In genomic region chr2:8639282-8639681, GRCm38 (mm10) we compare ENCODE assay signal across 10 mouse cellular contexts.
DNase-seq lines count a peak whose midpoint lies in the region; ATAC-seq lines count a peak whose summit lies in the region.
"Had no signal": no experiment of that assay in that cellular context is flagged by ENCODE, and none has a peak within 500 bp of the region (broad histone marks: within the 10 kb centered on the region; RNA-seq: fewer than 3 reads in every experiment).

No protein-coding gene starts in this region.

- no peak overlapping the region for H3K4me2 ChIP-seq in forebrain, embryonic 14.5 days (ENCODE audit: low read length)
- no peak overlapping the region for H3K4me2 ChIP-seq in forebrain, embryonic 16.5 days (ENCODE audit: low read length)

- H3K4me1 ChIP-seq in forebrain, embryonic 14.5 days (ENCODE audit: control insufficient read depth, insufficient read depth, low read length): no peaks in the 10 kb centered on the region
- H3K4me1 ChIP-seq in forebrain, embryonic 16.5 days (replicated peaks; ENCODE audit: control insufficient read depth, insufficient read depth, low read length): peaks cover 2% of the 10 kb centered on the region; the same call in 1 of the 2 replicates
- H3K4me1 ChIP-seq: midbrain, embryonic 10.5 days had no signal

- no peak overlapping the region for H3K27ac ChIP-seq in forebrain, embryonic 14.5 days (ENCODE audit: low read depth, low read length)
- no peak overlapping the region for H3K27ac ChIP-seq in forebrain, embryonic 16.5 days (ENCODE audit: low read length)
- H3K27ac ChIP-seq: midbrain, embryonic 10.5 days had no signal

- no peak for ATAC-seq in forebrain, embryonic 14.5 days
- ATAC-seq in forebrain, embryonic 16.5 days: no peak
- ATAC-seq in megakaryocyte progenitor cell, adult 5-6 weeks (replicated peaks; ENCODE audit: poor library complexity): peak; percentile 89
- ATAC-seq: intestine, embryonic 16.5 days had no signal

- no peak overlapping the region for H3K9ac ChIP-seq in forebrain, embryonic 14.5 days (ENCODE audit: low read length)
- H3K9ac ChIP-seq in forebrain, embryonic 16.5 days (replicated peaks; ENCODE audit: low read depth, low read length): no peak overlapping the region

- H3K36me3 ChIP-seq in forebrain, embryonic 14.5 days (ENCODE audit: control insufficient read depth, insufficient read depth, low read length): no peaks in the 10 kb centered on the region
- no peaks in the 10 kb centered on the region for H3K36me3 ChIP-seq in forebrain, embryonic 16.5 days (ENCODE audit: control insufficient read depth, insufficient read depth)
- H3K36me3 ChIP-seq: midbrain, embryonic 10.5 days had no signal

- 54% methylated on average over 3 of the region's 3 CpGs for WGBS in forebrain, embryonic 14.5 days
- 73% methylated on average over 3 of the region's 3 CpGs for WGBS in forebrain, embryonic 16.5 days

- no peaks in the 10 kb centered on the region for H3K9me3 ChIP-seq in forebrain, embryonic 14.5 days (replicated peaks; ENCODE audit: control insufficient read depth, low read length)
- no peaks in the 10 kb centered on the region for H3K9me3 ChIP-seq in forebrain, embryonic 16.5 days (ENCODE audit: control insufficient read depth, low read length)
- H3K9me3 ChIP-seq: midbrain, embryonic 10.5 days had no signal

- H3K4me3 ChIP-seq in forebrain, embryonic 14.5 days (ENCODE audit: low read depth, low read length): no peak overlapping the region
- no peak overlapping the region for H3K4me3 ChIP-seq in forebrain, embryonic 16.5 days (replicated peaks; ENCODE audit: low read length)
- H3K4me3 ChIP-seq: midbrain, embryonic 10.5 days had no signal

- no peaks in the 10 kb centered on the region for H3K27me3 ChIP-seq in forebrain, embryonic 14.5 days (replicated peaks; ENCODE audit: control insufficient read depth, insufficient read depth, low read length)
- no peaks in the 10 kb centered on the region for H3K27me3 ChIP-seq in forebrain, embryonic 16.5 days (replicated peaks; ENCODE audit: control insufficient read depth, insufficient read depth, low read length)

- peak; percentile 64 for DNase-seq in forebrain, embryonic 14.5 days (ENCODE audit: low spot score)
- DNase-seq in lung, postnatal 10 days: peak; percentile 5
- DNase-seq in lung, postnatal 4 days: no peak
- DNase-seq in ZHBTc4 (ENCODE audit: low read depth, low spot score): peak; percentile 54
- no peak for DNase-seq in thymus, postnatal 4 days
- no peak for DNase-seq in gastrocnemius, adult 18-20 months (ENCODE audit: low spot score)

Comparison
In these comparisons a context has a peak if more than half of its experiments do, and no peak if none do; other contexts are left out.
1. DNase-seq: peak in forebrain, embryonic 14.5 days (single experiment), lung, postnatal 10 days (single experiment) and ZHBTc4 (single experiment); none in lung, postnatal 4 days (0 of 2), thymus, postnatal 4 days (single experiment) and gastrocnemius, adult 18-20 months (single experiment).